Mouse (Mus musculus) small intestine, adult 2 months (tissue): ENCODE measurements around the gene 0610012G03Rik.

Experiments used
- CTCF ChIP-seq: fragments of 200-500 bp; IDR thresholded peaks from 2 replicates; pipeline ENCODE4 v1.5.1; 2012; ENCODE audit warnings: low read depth, mild to moderate bottlenecking, control low read depth, inconsistent platforms, low read length, moderate library complexity, mixed read lengths; ENCODE audit not compliant: insufficient replicate concordance, insufficient read length; ENCODE audit errors: extremely low read depth
- POLR2A ChIP-seq: fragments of 200-500 bp; IDR thresholded peaks from 2 replicates; pipeline ENCODE4 v1.6.1; 2012; ENCODE audit warnings: low read depth, mild to moderate bottlenecking, control low read depth, inconsistent platforms, low read length, moderate library complexity

DNA sequence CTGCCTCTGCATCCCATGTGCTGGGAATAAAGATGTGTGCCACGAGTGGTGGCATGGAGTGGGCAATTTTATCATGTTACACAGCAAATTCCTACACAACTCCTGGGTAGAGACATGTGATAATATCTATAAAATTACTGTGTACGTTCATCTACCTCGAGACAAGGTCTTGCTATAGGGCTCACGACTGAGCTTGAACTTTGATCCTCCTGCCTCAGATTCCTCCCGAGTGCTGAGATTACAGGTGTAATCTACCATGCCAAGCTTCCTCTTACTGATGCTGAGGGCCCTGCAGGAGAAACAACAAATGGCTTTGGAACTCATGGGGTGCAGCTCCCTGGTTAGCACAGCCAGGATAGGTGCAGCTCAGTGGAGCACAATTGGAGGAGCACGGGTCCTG, 23.9 kb downstream of the 0610012G03Rik start:
- no peak for TF ChIP-seq POLR2A
- no peak for TF ChIP-seq CTCF
